Mouse (Mus musculus): Measurements from ENCODE around the gene Skint10. TPM values are rescaled to one million over a fixed set of nuclear protein-coding genes. Genes with fewer than 3 reads are reported as not detected.

The Skint10 gene
- not detected in 2 replicates for polyA plus RNA-seq (2016; fragmentation: Nextera tagmentation; extraction: Ambion mirVana)

DNA sequence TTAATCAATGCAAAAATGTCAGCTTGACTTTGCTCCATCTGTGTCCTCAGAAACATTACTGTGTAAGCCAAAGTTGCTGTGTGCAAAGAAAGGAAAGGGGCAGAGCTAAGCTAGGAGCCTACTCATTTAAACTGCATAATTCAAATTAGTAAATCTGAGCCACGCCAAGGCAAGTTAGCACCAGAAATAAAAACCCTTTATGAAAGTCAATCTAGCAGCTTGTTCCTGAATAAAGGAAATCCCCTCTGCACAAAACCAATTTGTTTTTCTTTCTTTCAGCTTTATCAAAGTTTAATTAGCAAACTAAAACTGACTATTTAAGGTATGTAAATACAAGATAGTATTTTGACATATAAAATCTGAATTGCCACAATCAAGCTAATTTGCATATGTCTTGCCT lies at the start of gene Skint10:
Skint10 (minus strand) TSS at position 101 of the 400 bp plus-strand sequence.
- H3K4me1 ChIP-seq (replicated peaks): no peaks in the 10 kb centered on the region
- H3K9me3 ChIP-seq (replicated peaks): 0 out of 2 replicates have a peak, but pooled peaks cover 13% of the 10 kb centered on the region
- H3K27ac ChIP-seq (ENCODE audit: poor library complexity, severe bottlenecking): no peak within 1 kb of the TSS
- no peak within 1 kb of the TSS for H3K4me3 ChIP-seq
- no peak within 1 kb of the TSS for H3K9ac ChIP-seq
- no peak within 1 kb of the TSS for H3K4me2 ChIP-seq
- no peaks in the 10 kb centered on the region for H3K36me3 ChIP-seq
- ATAC-seq (ENCODE audit: insufficient number of reproducible peaks, low FRiP score): no peak
- no peaks in the 10 kb centered on the region for H3K27me3 ChIP-seq (replicated peaks)
- 74% methylated on average over 1 of the region's 1 CpGs for WGBS

DNA sequence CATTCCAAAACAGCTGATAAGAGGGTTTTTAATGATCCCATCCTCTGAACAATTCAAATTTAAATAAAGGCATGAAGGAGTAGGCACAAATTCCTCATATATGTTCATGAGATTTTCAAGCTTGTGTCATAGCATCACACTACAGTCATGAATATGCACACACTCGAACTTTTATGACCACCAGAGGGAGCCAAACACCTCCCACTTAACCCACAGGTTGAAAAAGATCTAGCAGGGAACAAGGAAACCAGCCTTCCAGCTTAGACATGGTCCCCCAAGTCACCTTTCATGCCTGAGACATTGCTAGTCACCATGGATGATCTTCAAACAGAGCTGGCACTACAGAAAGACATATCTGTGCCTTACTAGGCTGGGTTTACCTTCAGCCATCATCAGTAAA lies 16.0 kb upstream of the Skint10 start:
- no peak overlapping the region for H3K4me2 ChIP-seq
- H3K27me3 ChIP-seq (replicated peaks): no peaks in the 10 kb centered on the region
- peaks cover 24% of the 10 kb centered on the region for H3K9me3 ChIP-seq (replicated peaks)
- no peaks in the 10 kb centered on the region for H3K36me3 ChIP-seq
- no peak overlapping the region for H3K27ac ChIP-seq (ENCODE audit: poor library complexity, severe bottlenecking)
- ATAC-seq (ENCODE audit: insufficient number of reproducible peaks, low FRiP score): no peak
- H3K4me3 ChIP-seq: no peak overlapping the region
- H3K9ac ChIP-seq: no peak overlapping the region
- H3K4me1 ChIP-seq (replicated peaks): no peaks in the 10 kb centered on the region
- WGBS: 4% methylated on average over 1 of the region's 1 CpGs

Other genes starting within 250 kb of the Skint10 start
- not detected in 2 replicates for gene Skint2, start 217.7 kb downstream of the Skint10 start, polyA plus RNA-seq (2016; fragmentation: Nextera tagmentation; extraction: Ambion mirVana)

Measured in heart, embryonic 12.5 days (tissue).